Mouse (Mus musculus): ENCODE data around the gene Zbtb45. TPM values are rescaled to one million over a fixed set of nuclear protein-coding genes. Genes with fewer than 3 reads are reported as not detected.

Gene Zbtb45
- polyA plus RNA-seq, 1 experiment: 7.7 TPM

DNA sequence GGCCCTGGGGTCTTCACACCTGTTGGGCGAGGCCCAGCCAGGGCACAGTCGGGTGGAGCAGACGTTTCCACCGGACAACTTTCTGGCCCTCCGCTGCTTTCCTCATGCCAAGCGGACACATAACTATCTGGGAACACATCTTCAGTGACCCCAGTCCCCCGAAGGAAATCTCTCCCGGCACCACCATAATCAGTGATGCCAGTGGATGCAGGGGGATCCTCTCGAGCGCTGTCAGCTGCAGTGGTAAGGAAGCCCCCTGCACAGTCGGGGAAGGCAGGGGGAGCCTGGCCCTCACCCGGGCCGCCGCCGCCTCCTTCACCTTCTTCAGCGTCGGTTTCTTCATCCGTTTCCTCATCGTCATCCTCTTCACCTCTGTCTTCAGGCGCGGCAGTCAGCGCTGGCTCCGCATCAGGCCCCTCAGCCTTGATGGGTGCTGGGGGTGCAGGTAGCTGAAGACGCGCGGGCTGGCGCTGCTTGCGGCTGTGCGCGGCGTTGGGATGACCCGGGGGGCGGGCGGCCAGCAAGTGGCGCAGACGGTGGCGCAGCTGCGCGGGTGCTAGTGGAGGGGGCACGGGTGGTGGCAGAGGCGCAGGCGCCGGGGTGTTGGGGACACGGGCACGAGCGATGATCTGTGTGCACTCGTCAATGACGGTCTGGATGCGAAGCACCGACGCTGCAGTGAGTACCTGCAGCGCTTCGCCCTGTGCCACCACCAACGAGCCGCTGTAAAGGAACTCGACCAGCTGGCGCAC lies 2.3 kb downstream of the Zbtb45 start:
- no peak overlapping the region for H3K4me3 ChIP-seq (replicated peaks)
- no peaks in the 10 kb centered on the region for H3K27me3 ChIP-seq (ENCODE audit: control insufficient read depth)
- TF ChIP-seq GATA1 (IDR thresholded peaks at IDR 0.05; ENCODE audit: low read length) (no peak), TAL1 (IDR thresholded peaks at IDR 0.05; ENCODE audit: low read length) (no peak)
- H3K4me1 ChIP-seq (ENCODE audit: control insufficient read depth): peaks cover 35% of the 10 kb centered on the region
- peaks cover 13% of the 10 kb centered on the region for H3K9me3 ChIP-seq (ENCODE audit: control insufficient read depth, low read length)
- peaks cover 41% of the 10 kb centered on the region for H3K36me3 ChIP-seq (ENCODE audit: control insufficient read depth)

DNA sequence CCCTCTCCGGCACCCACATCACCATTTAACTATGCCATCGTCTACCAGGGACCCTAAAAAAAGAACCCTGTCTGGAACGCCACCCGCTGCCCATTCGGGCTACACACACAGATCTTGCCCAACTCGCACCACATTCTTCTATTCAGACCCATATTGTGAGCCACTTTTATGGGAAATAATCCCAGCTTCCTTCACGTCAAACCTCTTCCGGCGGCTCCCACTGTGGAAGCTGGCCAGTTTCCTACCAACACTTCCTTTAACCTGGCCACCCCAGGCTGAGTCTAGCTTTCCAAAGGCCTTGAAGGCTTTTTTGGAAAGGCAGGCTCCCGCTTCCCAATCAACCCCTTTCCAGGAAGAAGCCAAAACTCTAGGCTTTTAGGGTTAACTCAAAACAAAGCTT lies 3.3 kb downstream of the Zbtb45 start:
- TF ChIP-seq GATA1 (IDR thresholded peaks at IDR 0.05; ENCODE audit: low read length) (no peak), TAL1 (IDR thresholded peaks at IDR 0.05; ENCODE audit: low read length) (no peak)
- H3K27me3 ChIP-seq (ENCODE audit: control insufficient read depth): no peaks in the 10 kb centered on the region
- H3K9me3 ChIP-seq (ENCODE audit: control insufficient read depth, low read length): peaks cover 13% of the 10 kb centered on the region
- H3K4me3 ChIP-seq (replicated peaks): no peak overlapping the region
- H3K36me3 ChIP-seq (ENCODE audit: control insufficient read depth): peaks cover 41% of the 10 kb centered on the region
- peaks cover 35% of the 10 kb centered on the region for H3K4me1 ChIP-seq (ENCODE audit: control insufficient read depth)

DNA sequence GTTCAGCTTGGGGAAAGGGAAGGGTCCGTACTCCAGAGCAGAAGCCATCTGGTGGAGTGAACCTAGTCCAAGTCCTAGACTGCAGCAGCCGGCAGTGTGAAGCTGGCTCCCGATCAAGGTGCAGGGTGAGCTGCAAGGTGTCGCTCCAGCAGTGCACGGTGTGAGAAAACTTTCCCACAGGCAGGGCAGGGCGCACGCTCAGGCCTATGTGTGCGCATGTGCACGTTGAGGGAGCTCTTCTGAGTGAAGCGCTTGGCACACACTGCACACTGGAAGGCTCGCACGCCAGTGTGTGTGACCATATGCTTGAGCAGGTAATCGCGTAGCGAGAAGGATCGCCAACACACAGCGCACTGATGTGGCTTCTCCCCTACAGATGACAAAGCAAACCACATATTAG lies 3.8 kb downstream of the Zbtb45 start:
- TF ChIP-seq TAL1 (IDR thresholded peaks at IDR 0.05; ENCODE audit: low read length) (no peak), GATA1 (IDR thresholded peaks at IDR 0.05; ENCODE audit: low read length) (no peak)
- peaks cover 13% of the 10 kb centered on the region for H3K9me3 ChIP-seq (ENCODE audit: control insufficient read depth, low read length)
- H3K36me3 ChIP-seq (ENCODE audit: control insufficient read depth): peaks cover 41% of the 10 kb centered on the region
- H3K4me3 ChIP-seq (replicated peaks): no peak overlapping the region
- peaks cover 35% of the 10 kb centered on the region for H3K4me1 ChIP-seq (ENCODE audit: control insufficient read depth)
- H3K27me3 ChIP-seq (ENCODE audit: control insufficient read depth): no peaks in the 10 kb centered on the region

DNA sequence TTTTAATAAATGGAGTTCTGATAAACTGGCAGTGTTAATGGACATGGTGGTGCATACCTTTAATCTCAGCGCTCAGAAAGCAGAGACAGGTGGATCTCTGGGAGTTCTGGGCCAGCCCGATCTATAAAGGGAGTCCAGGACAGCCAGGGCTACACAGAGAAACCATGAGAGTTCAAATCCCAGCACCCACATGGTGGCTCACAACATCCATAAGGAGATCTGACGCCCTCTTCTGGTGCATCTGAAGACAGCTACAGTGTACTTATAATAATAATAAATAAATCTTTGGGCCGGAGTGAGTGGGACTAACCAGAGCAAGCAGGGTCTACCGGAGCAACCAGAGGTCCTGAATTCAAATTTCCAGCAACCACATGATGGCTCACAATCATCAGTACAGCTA lies 6.5 kb downstream of the Zbtb45 start:
- TF ChIP-seq TAL1 (IDR thresholded peaks at IDR 0.05; ENCODE audit: low read length) (no peak), GATA1 (IDR thresholded peaks at IDR 0.05; ENCODE audit: low read length) (no peak)
- peaks cover 40% of the 10 kb centered on the region for H3K36me3 ChIP-seq (ENCODE audit: control insufficient read depth)
- peaks cover 14% of the 10 kb centered on the region for H3K4me1 ChIP-seq (ENCODE audit: control insufficient read depth)
- H3K27me3 ChIP-seq (ENCODE audit: control insufficient read depth): no peaks in the 10 kb centered on the region
- H3K9me3 ChIP-seq (ENCODE audit: control insufficient read depth, low read length): peaks cover 13% of the 10 kb centered on the region
- no peak overlapping the region for H3K4me3 ChIP-seq (replicated peaks)

DNA sequence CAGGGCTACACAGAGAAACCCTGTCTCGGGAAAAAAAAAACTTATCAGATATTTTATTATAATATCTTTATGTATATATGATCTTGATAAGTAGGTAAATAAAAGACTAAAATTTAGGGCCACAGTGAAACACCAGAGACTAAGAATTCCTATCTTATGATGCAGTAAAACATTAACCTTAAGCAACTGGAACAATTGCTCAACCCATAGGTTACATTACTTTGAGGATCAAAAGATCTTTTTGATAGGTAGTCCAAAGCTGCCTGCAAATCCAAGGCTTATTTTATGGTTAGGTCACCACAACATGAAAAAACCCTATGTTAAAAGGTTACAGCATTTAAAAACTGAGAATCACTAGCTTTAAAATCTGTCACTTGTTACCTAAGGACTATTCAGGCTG lies 8.2 kb downstream of the Zbtb45 start:
- Histone ChIP-seq H3K4me1 (ENCODE audit: control insufficient read depth) (peaks cover 5% of the 10 kb centered on the region; the same call in 1 of the 2 replicates), H3K36me3 (ENCODE audit: control insufficient read depth) (peaks cover 22% of the 10 kb centered on the region), H3K9me3 (ENCODE audit: control insufficient read depth, low read length) (no peaks in the 10 kb centered on the region), H3K27me3 (ENCODE audit: control insufficient read depth) (peaks cover 3% of the 10 kb centered on the region), H3K4me3 (replicated peaks) (no peak overlapping the region)
- TF ChIP-seq TAL1 (IDR thresholded peaks at IDR 0.05; ENCODE audit: low read length) (no peak), GATA1 (IDR thresholded peaks at IDR 0.05; ENCODE audit: low read length) (no peak)

DNA sequence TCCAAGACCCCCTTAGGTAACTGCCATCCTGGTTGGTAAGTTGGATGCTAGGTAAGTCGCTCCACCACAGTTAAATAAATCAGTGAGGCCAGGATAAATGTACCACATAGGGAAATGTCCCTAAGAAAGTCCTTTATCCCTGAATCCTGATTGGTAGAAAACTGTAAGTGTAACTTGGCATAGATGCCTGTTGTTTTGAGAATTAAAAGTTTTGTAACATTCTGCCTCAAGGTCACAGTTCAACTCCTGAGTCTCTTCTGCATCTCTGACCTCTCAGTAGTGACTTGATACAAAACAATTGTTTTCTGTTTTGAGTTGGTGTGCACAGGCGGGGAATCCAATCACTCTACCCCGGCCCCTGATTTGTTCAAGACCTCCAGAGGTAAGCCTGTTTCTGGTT lies 11.0 kb downstream of the Zbtb45 start, which contains the start of gene Trim28:
TSS of gene Trim28 (plus strand) at position 264 of the 400 bp plus-strand sequence.
- Histone ChIP-seq H3K9me3 (ENCODE audit: control insufficient read depth, low read length) (no peaks in the 10 kb centered on the region), H3K36me3 (ENCODE audit: control insufficient read depth) (no peaks in the 10 kb centered on the region), H3K4me3 (replicated peaks) (no peak within 1 kb of the TSS), H3K4me1 (ENCODE audit: control insufficient read depth) (no peaks in the 10 kb centered on the region), H3K27me3 (ENCODE audit: control insufficient read depth) (peaks cover 6% of the 10 kb centered on the region)
- TF ChIP-seq GATA1 (IDR thresholded peaks at IDR 0.05; ENCODE audit: low read length) (no peak), TAL1 (IDR thresholded peaks at IDR 0.05; ENCODE audit: low read length) (no peak)

DNA sequence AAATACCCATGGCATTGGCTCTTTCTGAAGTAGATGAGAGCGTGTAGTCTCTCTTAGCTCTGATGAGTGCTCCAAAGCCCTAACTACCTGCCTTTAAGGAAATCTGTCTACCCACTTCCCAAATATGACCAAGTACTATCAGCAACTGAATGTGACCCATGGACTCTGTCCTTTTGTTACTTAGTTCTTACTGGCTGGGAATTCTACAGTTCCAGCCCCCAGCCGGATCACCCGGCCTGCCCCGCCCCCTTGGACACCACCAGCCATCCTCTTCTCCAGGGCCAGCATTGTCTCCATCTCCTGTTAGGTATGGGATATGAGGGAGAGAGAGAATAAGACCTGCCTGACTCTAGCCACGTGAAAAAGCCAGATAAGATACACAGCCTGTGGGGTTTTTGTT lies 11.8 kb downstream of the Zbtb45 start, which contains the start of gene Slc27a5:
TSS of gene Slc27a5 (minus strand) at position 140 of the 400 bp plus-strand sequence.
- Histone ChIP-seq H3K36me3 (ENCODE audit: control insufficient read depth) (no peaks in the 10 kb centered on the region), H3K9me3 (ENCODE audit: control insufficient read depth, low read length) (no peaks in the 10 kb centered on the region), H3K27me3 (ENCODE audit: control insufficient read depth) (peaks cover 6% of the 10 kb centered on the region), H3K4me3 (replicated peaks) (no peak within 1 kb of the TSS), H3K4me1 (ENCODE audit: control insufficient read depth) (no peaks in the 10 kb centered on the region)
- TF ChIP-seq TAL1 (IDR thresholded peaks at IDR 0.05; ENCODE audit: low read length) (no peak), GATA1 (IDR thresholded peaks at IDR 0.05; ENCODE audit: low read length) (no peak)

DNA sequence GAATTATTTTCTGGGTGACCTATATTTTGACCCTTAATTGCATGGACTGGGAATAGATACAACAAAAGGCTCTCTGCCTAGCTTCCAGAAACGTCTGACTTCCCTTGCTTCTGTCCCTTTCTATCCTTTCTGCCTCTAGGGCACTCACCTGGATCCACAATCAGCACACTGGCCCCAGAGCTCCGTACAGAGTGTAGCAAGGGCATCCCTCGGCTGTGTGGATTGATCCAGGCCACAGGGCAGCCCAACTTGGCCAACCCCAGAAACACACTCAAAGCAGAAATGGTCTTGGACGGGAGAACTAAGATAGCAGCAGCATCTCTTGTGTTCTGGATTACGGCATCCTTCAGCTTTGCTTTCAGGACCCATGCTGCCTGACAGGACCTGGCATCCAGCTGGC lies 12.6 kb downstream of the Zbtb45 start:
- Histone ChIP-seq H3K36me3 (ENCODE audit: control insufficient read depth) (no peaks in the 10 kb centered on the region), H3K9me3 (ENCODE audit: control insufficient read depth, low read length) (no peaks in the 10 kb centered on the region), H3K27me3 (ENCODE audit: control insufficient read depth) (peaks cover 6% of the 10 kb centered on the region), H3K4me3 (replicated peaks) (no peak overlapping the region), H3K4me1 (ENCODE audit: control insufficient read depth) (peaks cover 3% of the 10 kb centered on the region)
- TF ChIP-seq TAL1 (IDR thresholded peaks at IDR 0.05; ENCODE audit: low read length): no peak
- TF ChIP-seq GATA1 (IDR thresholded peaks at IDR 0.05; ENCODE audit: low read length): no peak

DNA sequence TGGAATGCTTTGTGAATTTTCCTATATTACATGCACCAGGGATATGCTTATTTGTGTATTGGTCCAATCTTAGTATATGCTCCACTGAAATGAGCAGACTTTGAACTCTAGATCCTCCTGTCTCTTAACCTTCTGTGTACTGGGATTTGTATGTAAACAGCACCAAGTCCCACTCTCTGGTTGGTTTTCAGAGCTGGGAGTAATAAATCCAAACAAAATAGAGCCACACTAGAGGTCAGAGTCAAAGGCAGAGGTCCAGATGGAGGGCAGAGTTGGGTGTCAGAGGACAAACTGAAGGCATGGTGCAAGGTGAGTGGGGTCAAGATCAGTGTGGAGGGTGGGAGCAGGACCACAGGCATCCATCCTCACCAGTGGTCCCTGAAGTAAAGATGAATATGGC lies 14.0 kb downstream of the Zbtb45 start:
- peaks cover 9% of the 10 kb centered on the region for H3K27me3 ChIP-seq (ENCODE audit: control insufficient read depth)
- no peaks in the 10 kb centered on the region for H3K36me3 ChIP-seq (ENCODE audit: control insufficient read depth)
- no peaks in the 10 kb centered on the region for H3K9me3 ChIP-seq (ENCODE audit: control insufficient read depth, low read length)
- TF ChIP-seq GATA1 (IDR thresholded peaks at IDR 0.05; ENCODE audit: low read length): no peak
- TF ChIP-seq TAL1 (IDR thresholded peaks at IDR 0.05; ENCODE audit: low read length): no peak
- H3K4me1 ChIP-seq (ENCODE audit: control insufficient read depth): peaks cover 10% of the 10 kb centered on the region
- H3K4me3 ChIP-seq (replicated peaks): no peak overlapping the region
